Mouse (Mus musculus): ENCODE measurements around the gene Arvcf.

- peak; percentile 77; the same call in 1 of the 2 replicates for TF ChIP-seq EP300 (IDR thresholded peaks at IDR 0.05; ENCODE audit: insufficient read depth, low read depth, low read length)
- peak; percentile 83 for TF ChIP-seq CTCF (IDR thresholded peaks at IDR 0.05)
- TF ChIP-seq POLR2A (IDR thresholded peaks at IDR 0.05; ENCODE audit: insufficient read depth, low read depth, low read length) = no peak
Measured at GRCm38 (mm10) chr16:18406293-18406692, 58.3 kb downstream of the Arvcf start.
